In the genomic region with DNA sequence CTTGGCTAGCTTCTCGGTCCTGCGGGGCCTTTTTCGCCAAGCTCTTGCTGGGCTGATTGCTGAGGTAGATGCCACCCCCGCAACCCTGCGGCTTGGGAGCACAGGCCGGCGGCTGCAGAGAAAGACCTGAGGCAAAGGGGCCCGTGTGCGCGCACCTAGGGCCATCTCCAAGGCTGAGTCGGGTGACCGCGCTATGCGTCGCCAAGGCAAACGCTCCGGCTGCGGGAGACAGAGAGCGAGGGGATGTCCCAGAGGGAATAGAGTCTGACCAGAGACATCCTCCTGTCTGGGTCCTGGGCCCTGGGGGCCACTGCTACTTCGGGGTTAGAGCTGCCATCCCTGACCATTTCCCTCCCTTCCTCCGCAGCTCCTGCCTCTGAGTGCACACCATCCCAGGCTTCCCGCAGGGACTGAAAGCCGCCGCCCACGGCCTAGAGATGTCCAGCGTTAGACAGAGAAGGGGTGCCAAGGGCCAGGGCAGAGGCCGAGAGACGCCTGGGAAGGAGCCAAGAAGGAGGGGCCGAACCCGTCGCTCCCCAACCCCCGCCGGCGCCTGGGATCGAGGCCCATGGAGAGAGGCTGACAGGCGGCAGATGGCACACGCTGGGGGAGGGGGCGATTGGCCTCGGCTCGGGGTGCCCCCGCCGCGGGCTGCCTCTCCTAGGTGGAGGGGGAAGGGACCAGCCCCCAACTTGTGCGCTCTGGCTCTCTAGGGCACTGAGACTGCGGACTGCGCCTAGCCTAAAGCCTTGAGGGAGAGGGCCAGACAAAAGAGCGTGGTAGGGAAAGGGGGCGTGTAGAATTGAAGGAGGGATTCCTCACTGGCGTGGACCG, we compare ENCODE assay signal across 9 mouse cellular contexts. TPM values are rescaled to one million over a fixed set of nuclear protein-coding genes. Genes with fewer than 3 reads are reported as not detected.
DNase-seq lines count a peak whose midpoint lies in the region; TF ChIP-seq lines count a peak whose summit lies in the region.
"Had no signal": no experiment of that assay in that cellular context is flagged by ENCODE, and none has a peak within 500 bp of the region (broad histone marks: within the 10 kb centered on the region; RNA-seq: fewer than 3 reads in every experiment).

No protein-coding gene starts in this region.

- DNase-seq in MN1 (ENCODE audit: low spot score), result peak; percentile 77
- DNase-seq in adrenal gland, postnatal 14 days, result peak; percentile 86
- peak; percentile 69 for DNase-seq in forebrain, embryonic 10.5 days (ENCODE audit: extremely low spot score, low spot score)
- DNase-seq in heart, postnatal 25 days (ENCODE audit: low spot score), result peak; percentile 35
- peak; percentile 78 to 84 for DNase-seq in kidney, postnatal 25 days
- DNase-seq in lung, postnatal 4 days, result peak; percentile 65 to 79
- DNase-seq in thymus, postnatal 25 days, result no peak

- H3K4me1 ChIP-seq in forebrain, embryonic 10.5 days, result peaks cover 66% of the 10 kb centered on the region
- H3K4me1 ChIP-seq in testis, adult 2 months (ENCODE audit: control insufficient read depth, insufficient read depth, low read length), result peaks cover 20% of the 10 kb centered on the region

- TF ChIP-seq POLR2A in testis, adult 2 months (IDR thresholded peaks at IDR 0.05; ENCODE audit: control insufficient read depth, low read depth, low read length), result no peak

- peak overlapping the region; percentile 100 for H3K27ac ChIP-seq in forebrain, embryonic 10.5 days
- no peak overlapping the region for H3K27ac ChIP-seq in testis, adult 2 months (ENCODE audit: control insufficient read depth, insufficient read depth, low read depth, low read length)
- H3K27ac ChIP-seq: liver, embryonic 14.5 days had no signal

- intact Hi-C loops in heart, postnatal 25 days (cut with DNase I), result loop anchor here (1.0 to 10.0 kb wide), 5 partner anchors 49 to 247 kb away; no protein-coding TSS in a partner anchor

- TF ChIP-seq CTCF in testis, adult 2 months (IDR thresholded peaks at IDR 0.05; ENCODE audit: control insufficient read depth, insufficient read depth, insufficient replicate concordance, low read depth, low read length), result no peak

- no peaks in the 10 kb centered on the region for H3K9me3 ChIP-seq in forebrain, embryonic 10.5 days

- under 1% methylated on average over 50 of the region's 50 CpGs for WGBS in forebrain, embryonic 10.5 days

- H3K4me3 ChIP-seq in forebrain, embryonic 10.5 days, result peak overlapping the region; percentile 97
- H3K4me3 ChIP-seq in testis, adult 2 months (ENCODE audit: control insufficient read depth, low read depth, low read length), result peak overlapping the region; percentile 40

- H3K36me3 ChIP-seq in forebrain, embryonic 10.5 days (replicated peaks), result no peaks in the 10 kb centered on the region
- no peaks in the 10 kb centered on the region for H3K36me3 ChIP-seq in testis, adult 2 months (ENCODE audit: control insufficient read depth, insufficient read depth, low read length)

- peaks cover 49% of the 10 kb centered on the region for H3K27me3 ChIP-seq in forebrain, embryonic 10.5 days (ENCODE audit: poor library complexity, severe bottlenecking)
- H3K27me3 ChIP-seq in testis, adult 2 months (ENCODE audit: control insufficient read depth, insufficient read depth, low read length), result peaks cover 9% of the 10 kb centered on the region

RNA-seq across cellular contexts. Expression of a gene that starts 2.5 kb away (rescaled TPM):
- total RNA-seq in adrenal gland, postnatal 14 days (2021), result 18.7 and 22.0 TPM in 2 replicates
- polyA plus RNA-seq in forebrain, embryonic 10.5 days (2016; fragmentation: Nextera tagmentation; extraction: Ambion mirVana), result 24.7 and 25.2 TPM in 2 replicates
- 1 to 10 TPM; 6.1 to 6.7 TPM for total RNA-seq in heart, postnatal 25 days (2021)
- 7.2 TPM in 2 replicates for polyA plus RNA-seq in testis, adult 2 months (2012; rRNA removed)
